Mouse (Mus musculus) heart, embryonic 15.5 days (tissue): ENCODE results near the gene Olfm2. TPM values are rescaled to one million over a fixed set of nuclear protein-coding genes. Genes with fewer than 3 reads are reported as not detected.
"Not testable (repeated sequence)": the region's sequence is repeated elsewhere in the genome, so short reads cannot be mapped to it uniquely, and the experiment has no call there.

Experiments used
- ATAC-seq: fragments of 200-750 bp; cut with Nextera tagmentation; replicated peaks from 2 replicates; pipeline ENCODE4 v1.8.0; 2017; ENCODE audit warnings: low read depth, moderate TSS enrichment; ENCODE audit not compliant: insufficient number of reproducible peaks, insufficient read depth, low FRiP score
- H3K27ac ChIP-seq: fragments of 300-500 bp; sonication (generic); 2 replicates; pipeline ENCODE4 v1.5.1; 2015; ENCODE audit warnings: mild to moderate bottlenecking, inconsistent platforms
- H3K27me3 ChIP-seq: fragments of 300-500 bp; sonication (generic); 2 replicates; pipeline ENCODE4 v1.6.1; 2015; ENCODE audit warnings: inconsistent platforms
- H3K36me3 ChIP-seq: fragments of 300-500 bp; sonication (generic); 2 replicates; pipeline ENCODE4 v1.6.1; 2015; ENCODE audit warnings: mild to moderate bottlenecking, inconsistent platforms
- H3K4me1 ChIP-seq: fragments of 300-500 bp; sonication (generic); replicated peaks from 2 replicates; pipeline ENCODE4 v1.6.1; 2015; ENCODE audit warnings: inconsistent platforms
- H3K4me2 ChIP-seq: fragments of 300-500 bp; sonication (generic); 2 replicates; pipeline ENCODE4 v1.6.1; 2015; ENCODE audit warnings: inconsistent platforms, mild to moderate bottlenecking, moderate library complexity
- H3K4me3 ChIP-seq: fragments of 300-500 bp; sonication (generic); 2 replicates; pipeline ENCODE4 v1.5.1; 2015; ENCODE audit warnings: mild to moderate bottlenecking, inconsistent platforms
- H3K9ac ChIP-seq: fragments of 300-500 bp; sonication (generic); 2 replicates; pipeline ENCODE4 v1.6.1; 2015; ENCODE audit warnings: mild to moderate bottlenecking, inconsistent platforms
- H3K9me3 ChIP-seq: fragments of 300-500 bp; sonication (generic); replicated peaks from 2 replicates; pipeline ENCODE4 v1.6.1; 2016; ENCODE audit warnings: inconsistent platforms
- WGBS: fragments of 180-500 bp; shearing (Covaris S2); methylation state at CpG from one replicate; pipeline ENCODE4 v1.1.7; 2015; ENCODE audit warnings: mixed read lengths; 5-methylcytosine and 5-hydroxymethylcytosine counted together
- polyA plus RNA-seq: library from polyadenylated mRNA; unstranded; fragments of >200 nt; fragmentation: Nextera tagmentation; extraction: Ambion mirVana; gene quantifications from 2 replicates; pipeline ENCODE4 v1.2.1, GENCODE M21; 2015

Gene Olfm2
- polyA plus RNA-seq, 1 experiment from 2014 or later = 1.00 TPM

- no peak for ATAC-seq
- H3K4me3 ChIP-seq = peak within 1 kb of the TSS; percentile 76
- no peaks in the 10 kb centered on the region for H3K27me3 ChIP-seq
- H3K9me3 ChIP-seq = no peaks in the 10 kb centered on the region
- H3K4me1 ChIP-seq = peaks cover 24% of the 10 kb centered on the region
- H3K27ac ChIP-seq = peak within 1 kb of the TSS; percentile 98
- peaks cover 15% of the 10 kb centered on the region for H3K36me3 ChIP-seq
- peak within 1 kb of the TSS; percentile 71 for H3K9ac ChIP-seq
- peak within 1 kb of the TSS; percentile 93 for H3K4me2 ChIP-seq
- WGBS = under 1% methylated on average over 43 of the region's 43 CpGs
Observed at GRCm38 (mm10) chr9:20644360-20645081, 101.6 kb downstream of the Olfm2 start, which contains the start of gene Fbxl12. Gene Fbxl12, minus strand, starts transcription at chr9:20644767.

GRCm38 (mm10) chr9:20643781-20644180 lies 102.4 kb downstream of the Olfm2 start:
- Histone ChIP-seq H3K4me2 (peak overlapping the region; percentile 93), H3K27me3 (no peaks in the 10 kb centered on the region), H3K9me3 (no peaks in the 10 kb centered on the region), H3K9ac (peak overlapping the region; percentile 71), H3K4me3 (peak overlapping the region; percentile 76), H3K36me3 (peaks cover 18% of the 10 kb centered on the region), H3K27ac (peak overlapping the region; percentile 98), H3K4me1 (peaks cover 24% of the 10 kb centered on the region)
- 5% methylated on average over 13 of the region's 13 CpGs for WGBS
- no peak for ATAC-seq

- WGBS = under 1% methylated on average over 30 of the region's 30 CpGs
- peak overlapping the region; percentile 98 for H3K27ac ChIP-seq
Observed at GRCm38 (mm10) chr9:20642896-20643466, 103.2 kb downstream of the Olfm2 start.

GRCm38 (mm10) chr9:20642101-20642895 lies 103.9 kb downstream of the Olfm2 start, which contains the start of gene Ubl5:
Gene Ubl5, plus strand, starts transcription at chr9:20642878.
- Histone ChIP-seq H3K4me2 (peak within 1 kb of the TSS; percentile 93), H3K4me1 (peaks cover 27% of the 10 kb centered on the region), H3K9ac (peak within 1 kb of the TSS; percentile 89), H3K9me3 (no peaks in the 10 kb centered on the region), H3K4me3 (peak within 1 kb of the TSS; percentile 76), H3K27me3 (no peaks in the 10 kb centered on the region), H3K27ac (peak within 1 kb of the TSS; percentile 98), H3K36me3 (peaks cover 18% of the 10 kb centered on the region; the same call in 1 of the 2 replicates)
- ATAC-seq = peak; percentile 91
- WGBS = under 1% methylated on average over 51 of the region's 51 CpGs

More at GRCm38 (mm10) chr9:20642896-20643466, 103.2 kb downstream of the Olfm2 start:
- H3K9ac ChIP-seq = peak overlapping the region; percentile 71
- peak overlapping the region; percentile 93 for H3K4me2 ChIP-seq
- H3K9me3 ChIP-seq = no peaks in the 10 kb centered on the region
- ATAC-seq = peak; percentile 82
- peaks cover 27% of the 10 kb centered on the region for H3K4me1 ChIP-seq
- H3K36me3 ChIP-seq = peaks cover 22% of the 10 kb centered on the region
- peak overlapping the region; percentile 76 for H3K4me3 ChIP-seq
- H3K27me3 ChIP-seq = no peaks in the 10 kb centered on the region

GRCm38 (mm10) chr9:20641501-20641900 lies 104.6 kb downstream of the Olfm2 start:
- no peaks in the 10 kb centered on the region for H3K9me3 ChIP-seq
- H3K4me1 ChIP-seq = peaks cover 27% of the 10 kb centered on the region
- peak overlapping the region; percentile 93 for H3K4me2 ChIP-seq
- peak overlapping the region; percentile 98 for H3K27ac ChIP-seq
- H3K36me3 ChIP-seq = peaks cover 18% of the 10 kb centered on the region; the same call in 1 of the 2 replicates
- no peaks in the 10 kb centered on the region for H3K27me3 ChIP-seq
- WGBS = 10% methylated on average over 6 of the region's 6 CpGs
- peak overlapping the region; percentile 76 for H3K4me3 ChIP-seq
- no peak for ATAC-seq
- peak overlapping the region; percentile 89 for H3K9ac ChIP-seq

- H3K27me3 ChIP-seq = no peaks in the 10 kb centered on the region
- WGBS = 93% methylated on average over 4 of the region's 4 CpGs
- H3K27ac ChIP-seq = no peak overlapping the region
- no peak for ATAC-seq
- no peak overlapping the region for H3K9ac ChIP-seq
- no peak overlapping the region for H3K4me2 ChIP-seq
- no peaks in the 10 kb centered on the region for H3K9me3 ChIP-seq
- H3K4me3 ChIP-seq = no peak overlapping the region
- H3K36me3 ChIP-seq = peaks cover 18% of the 10 kb centered on the region; the same call in 1 of the 2 replicates
- H3K4me1 ChIP-seq = peaks cover 20% of the 10 kb centered on the region
Observed at GRCm38 (mm10) chr9:20639486-20639885, 106.7 kb downstream of the Olfm2 start.

GRCm38 (mm10) chr9:20638552-20638951 lies 107.6 kb downstream of the Olfm2 start:
- Histone ChIP-seq H3K9me3 (no peaks in the 10 kb centered on the region), H3K4me3 (no peak overlapping the region), H3K4me1 (peaks cover 16% of the 10 kb centered on the region), H3K9ac (no peak overlapping the region), H3K27ac (no peak overlapping the region), H3K36me3 (peaks cover 18% of the 10 kb centered on the region; the same call in 1 of the 2 replicates), H3K4me2 (no peak overlapping the region), H3K27me3 (no peaks in the 10 kb centered on the region)
- 84% methylated on average over 19 of the region's 19 CpGs for WGBS
- no peak for ATAC-seq

GRCm38 (mm10) chr9:20636790-20637189 lies 109.4 kb downstream of the Olfm2 start:
- no peak for ATAC-seq
- H3K4me3 ChIP-seq = no peak overlapping the region
- H3K36me3 ChIP-seq = peaks cover 23% of the 10 kb centered on the region; the same call in 1 of the 2 replicates
- no peaks in the 10 kb centered on the region for H3K27me3 ChIP-seq
- 71% methylated on average over 2 of the region's 2 CpGs for WGBS
- H3K4me1 ChIP-seq = peaks cover 14% of the 10 kb centered on the region
- H3K27ac ChIP-seq = 0 out of 2 replicates have a peak overlapping the region, but pooled peaks have one; percentile 21
- no peak overlapping the region for H3K9ac ChIP-seq
- no peaks in the 10 kb centered on the region for H3K9me3 ChIP-seq
- H3K4me2 ChIP-seq = no peak overlapping the region

- no peak overlapping the region for H3K9ac ChIP-seq
- 74% methylated on average over 3 of the region's 3 CpGs for WGBS
- H3K4me3 ChIP-seq = no peak overlapping the region
- peaks cover 10% of the 10 kb centered on the region for H3K4me1 ChIP-seq
- peak; percentile 63; the same call in 1 of the 2 replicates for ATAC-seq
- peaks cover 23% of the 10 kb centered on the region; the same call in 1 of the 2 replicates for H3K36me3 ChIP-seq
- no peaks in the 10 kb centered on the region for H3K9me3 ChIP-seq
- H3K27me3 ChIP-seq = no peaks in the 10 kb centered on the region
- H3K4me2 ChIP-seq = no peak overlapping the region
- no peak overlapping the region for H3K27ac ChIP-seq
Observed at GRCm38 (mm10) chr9:20636256-20636655, 109.9 kb downstream of the Olfm2 start.

- H3K27me3 ChIP-seq, H3K9me3 ChIP-seq, ATAC-seq, H3K27ac ChIP-seq, H3K4me2 ChIP-seq, H3K4me1 ChIP-seq, H3K4me3 ChIP-seq, H3K9ac ChIP-seq: not testable (repeated sequence)
- H3K36me3 ChIP-seq = peaks cover 23% of the 10 kb centered on the region; the same call in 1 of the 2 replicates
- 92% methylated on average over 8 of the region's 8 CpGs for WGBS
Observed at GRCm38 (mm10) chr9:20635676-20636075, 110.5 kb downstream of the Olfm2 start.

- no peak for ATAC-seq
- 85% methylated on average over 2 of the region's 2 CpGs for WGBS
- no peak overlapping the region for H3K4me3 ChIP-seq
- H3K27me3 ChIP-seq = no peaks in the 10 kb centered on the region
- no peaks in the 10 kb centered on the region for H3K9me3 ChIP-seq
- H3K27ac ChIP-seq = no peak overlapping the region
- H3K4me2 ChIP-seq = no peak overlapping the region
- no peaks in the 10 kb centered on the region for H3K4me1 ChIP-seq
- H3K36me3 ChIP-seq = peaks cover 12% of the 10 kb centered on the region; the same call in 1 of the 2 replicates
- no peak overlapping the region for H3K9ac ChIP-seq
Observed at GRCm38 (mm10) chr9:20631332-20631731, 114.8 kb downstream of the Olfm2 start.
